In genomic region chr2:90879419-90879818, GRCm38 (mm10) we compare ENCODE assay signal across 1 mouse cellular context.
A peak's percentile ranks its signal among the peaks of the same experiment; 100 is the strongest.
TF ChIP-seq lines count a peak whose summit lies in the region.

No protein-coding gene starts in this region.

TF ChIP-seq in MEL, 35 proteins besides CTCF, POLR2A, EP300 and RAD21 (continued from another document):
- TF ChIP-seq GATA1 (IDR thresholded peaks at IDR 0.05; ENCODE audit: low read depth, low read length): peak; percentile 72
- TF ChIP-seq ZC3H11A (IDR thresholded peaks at IDR 0.05; ENCODE audit: low read depth, low read length): no peak
- no peak for TF ChIP-seq NRF1 (IDR thresholded peaks at IDR 0.05; ENCODE audit: insufficient read depth, low read depth, low read length, poor library complexity, severe bottlenecking)
- TF ChIP-seq HCFC1 (IDR thresholded peaks at IDR 0.05; ENCODE audit: low read depth, low read length): no peak
- no peak for TF ChIP-seq TAL1 (IDR thresholded peaks at IDR 0.05; ENCODE audit: low read length)
- TF ChIP-seq MAX (IDR thresholded peaks at IDR 0.05; ENCODE audit: low read length): no peak
- no peak for TF ChIP-seq MYB (IDR thresholded peaks at IDR 0.05; ENCODE audit: low read depth, low read length)
- 0 out of 2 replicates have a peak, but pooled peaks have one; percentile 29 for TF ChIP-seq RCOR1 (IDR thresholded peaks at IDR 0.05; ENCODE audit: low read depth, low read length)
- TF ChIP-seq MXI1 (IDR thresholded peaks at IDR 0.05; ENCODE audit: low read depth, low read length): peak; percentile 7; the same call in 1 of the 2 replicates
- no peak for TF ChIP-seq GABPA (IDR thresholded peaks at IDR 0.05; ENCODE audit: low read depth, low read length)
- no peak for TF ChIP-seq POLR2AphosphoS2 (IDR thresholded peaks at IDR 0.05; ENCODE audit: low read length)
- TF ChIP-seq BHLHE40 (IDR thresholded peaks at IDR 0.05; ENCODE audit: borderline replicate concordance, low read depth, low read length): peak; percentile 17; the same call in 1 of the 2 replicates
- no peak for TF ChIP-seq ZMIZ1 (IDR thresholded peaks at IDR 0.05; ENCODE audit: low read depth, low read length)
- TF ChIP-seq CHD2 (IDR thresholded peaks at IDR 0.05; ENCODE audit: low read length): no peak
- TF ChIP-seq MAZ (IDR thresholded peaks at IDR 0.05; ENCODE audit: low read depth, low read length): peak; percentile 56; the same call in 1 of the 2 replicates
- TF ChIP-seq KAT2A (conservative IDR thresholded peaks at IDR 0.05; ENCODE audit: low read depth, low read length): no peak
- no peak for TF ChIP-seq MEF2A (IDR thresholded peaks at IDR 0.05; ENCODE audit: extremely low read depth, insufficient replicate concordance, low read depth, low read length, poor library complexity, severe bottlenecking)
- no peak for TF ChIP-seq POLR2AphosphoS5 (IDR thresholded peaks at IDR 0.05; ENCODE audit: borderline replicate concordance, low read depth, low read length)
- TF ChIP-seq JUND (IDR thresholded peaks at IDR 0.05; ENCODE audit: low read depth, low read length): no peak
- no peak for TF ChIP-seq ELF1 (IDR thresholded peaks at IDR 0.05; ENCODE audit: low read depth, low read length)
- no peak for TF ChIP-seq ZNF384 (IDR thresholded peaks at IDR 0.05; ENCODE audit: low read depth, low read length)
- TF ChIP-seq USF2 (IDR thresholded peaks at IDR 0.05; ENCODE audit: borderline replicate concordance in 1 of 2, insufficient read depth in 1 of 2, low read depth in 1 of 2, low read length in 2 of 2): no peak
